Mouse (Mus musculus): Measurements from ENCODE around the gene Zdhhc20.
"Not testable (repeated sequence)": the region's sequence is repeated elsewhere in the genome, so short reads cannot be mapped to it uniquely, and the experiment has no call there.

Zdhhc20 gene

DNA sequence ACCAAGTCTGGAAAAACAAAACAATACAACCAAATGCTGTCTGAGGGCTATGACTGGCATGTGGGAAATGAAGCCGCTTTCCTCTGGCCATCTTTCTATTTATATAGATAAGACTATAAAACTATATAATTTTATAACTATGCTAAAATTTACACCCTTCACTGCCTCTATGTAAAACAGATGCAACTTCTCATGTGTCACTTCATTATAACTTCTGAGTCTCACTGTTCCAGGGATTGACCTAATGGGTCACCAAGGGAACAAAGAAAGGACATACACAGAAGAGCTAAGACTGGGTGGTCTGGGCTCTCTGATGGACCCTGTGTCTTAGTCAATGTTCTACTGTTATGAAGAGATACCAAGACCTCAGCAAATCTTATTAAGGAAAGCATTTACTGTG is 2.9 kb upstream of the Zdhhc20 start:
- DNase-seq (ENCODE audit: low read depth, low spot score) = no peak

DNA sequence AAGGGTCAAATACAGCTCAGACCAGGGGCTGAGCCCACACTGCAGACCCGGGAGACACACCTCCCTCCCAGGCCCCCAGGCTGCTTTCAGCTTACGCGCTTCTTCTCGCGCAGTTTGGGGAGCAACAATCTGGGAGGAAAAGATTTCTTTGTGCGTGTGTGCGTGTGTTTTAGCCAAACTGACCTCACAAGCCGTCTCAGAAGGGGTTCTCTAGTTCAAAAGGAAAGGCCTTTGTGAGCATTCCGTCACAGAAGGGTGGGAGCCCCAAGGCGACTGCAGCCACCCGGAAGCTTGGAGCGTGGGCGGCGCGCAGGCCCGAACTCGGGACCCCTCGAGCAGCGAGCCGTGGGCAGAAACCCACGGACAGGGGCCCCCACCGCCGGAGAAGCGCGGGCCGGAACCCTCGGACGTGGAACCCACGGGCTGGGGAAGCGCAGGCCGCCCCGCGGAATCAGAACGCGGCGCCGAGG is 500 bp downstream of the Zdhhc20 start:
- no peak for DNase-seq (ENCODE audit: low read depth, low spot score)

DNA sequence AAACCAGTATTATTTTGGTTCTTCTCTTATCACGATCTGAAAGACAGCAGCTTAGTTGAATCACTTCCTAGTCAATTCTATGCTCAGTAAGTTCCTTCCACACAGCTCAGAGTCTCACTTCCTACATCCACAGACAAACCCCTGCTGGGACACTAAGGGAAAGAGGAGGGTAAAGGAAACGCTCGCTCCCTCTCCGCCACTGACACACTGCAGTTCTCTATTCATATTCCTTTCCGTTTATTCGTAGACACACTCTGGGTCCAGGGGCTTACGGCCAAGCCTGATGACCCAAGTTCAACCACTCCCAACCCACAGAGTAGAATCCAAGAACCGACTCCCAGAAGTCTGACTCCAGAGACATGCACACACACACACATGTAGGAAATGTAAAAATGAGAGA is 2.9 kb downstream of the Zdhhc20 start:
- DNase-seq (ENCODE audit: low read depth, low spot score) = no peak

DNA sequence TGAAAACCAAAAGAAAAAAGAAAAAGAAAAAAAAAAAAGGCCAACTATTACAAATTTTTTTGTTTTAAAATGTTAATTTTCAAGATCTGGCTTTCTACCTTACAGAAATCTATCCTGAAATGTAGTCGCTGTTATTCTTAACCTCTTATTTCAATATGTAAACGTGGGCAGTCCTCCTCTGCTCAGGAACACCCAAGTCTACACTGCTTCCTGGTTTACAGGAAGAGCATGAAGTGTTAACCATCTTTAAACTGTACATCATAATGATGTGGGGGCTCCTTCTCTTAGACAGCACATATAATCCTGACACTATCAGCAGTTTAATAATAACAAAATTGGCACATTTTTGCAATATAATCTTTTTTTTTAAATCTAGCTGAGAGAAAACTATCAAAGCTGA is 4.0 kb downstream of the Zdhhc20 start:
- no peak for DNase-seq (ENCODE audit: low read depth, low spot score)

DNA sequence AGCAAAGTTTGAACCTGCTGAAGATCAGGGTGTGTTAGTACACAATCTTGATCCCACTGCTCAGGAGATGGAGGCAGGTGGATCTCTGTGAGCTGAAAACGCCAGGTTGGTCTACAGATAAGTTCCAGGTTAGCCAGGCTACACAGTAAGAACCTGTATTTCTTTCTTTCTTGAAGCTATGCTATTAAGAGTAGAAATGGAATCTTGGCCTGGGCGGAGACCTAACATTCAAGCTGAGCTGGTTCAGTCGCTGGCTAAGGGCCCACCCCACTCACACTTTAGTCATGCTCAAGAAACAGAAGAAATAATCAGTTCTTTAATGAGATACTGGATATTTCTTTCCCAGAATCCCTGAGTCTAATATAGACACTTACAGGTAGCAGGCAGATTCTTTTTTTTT is 6.7 kb downstream of the Zdhhc20 start:
- no peak for DNase-seq (ENCODE audit: low read depth, low spot score)

DNA sequence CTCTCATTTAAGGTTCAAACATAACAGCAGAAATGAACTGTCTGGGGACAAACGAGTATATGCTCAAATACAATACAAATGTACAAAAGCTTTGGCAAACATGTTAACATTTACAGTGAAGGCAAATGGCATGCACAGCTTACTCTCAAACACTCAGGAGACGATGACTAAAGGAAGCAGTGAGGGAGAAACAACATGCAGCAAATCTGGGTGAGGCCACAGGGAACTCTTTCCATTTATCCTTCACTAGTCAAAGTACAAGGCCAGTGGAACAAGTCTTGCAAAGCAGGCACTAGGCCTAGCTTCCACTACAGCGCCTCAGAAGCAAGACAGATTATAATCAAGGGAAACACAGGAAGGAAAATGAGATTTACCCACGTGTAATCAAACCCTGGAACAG is 7.4 kb downstream of the Zdhhc20 start:
- DNase-seq (ENCODE audit: low read depth, low spot score) = no peak

DNA sequence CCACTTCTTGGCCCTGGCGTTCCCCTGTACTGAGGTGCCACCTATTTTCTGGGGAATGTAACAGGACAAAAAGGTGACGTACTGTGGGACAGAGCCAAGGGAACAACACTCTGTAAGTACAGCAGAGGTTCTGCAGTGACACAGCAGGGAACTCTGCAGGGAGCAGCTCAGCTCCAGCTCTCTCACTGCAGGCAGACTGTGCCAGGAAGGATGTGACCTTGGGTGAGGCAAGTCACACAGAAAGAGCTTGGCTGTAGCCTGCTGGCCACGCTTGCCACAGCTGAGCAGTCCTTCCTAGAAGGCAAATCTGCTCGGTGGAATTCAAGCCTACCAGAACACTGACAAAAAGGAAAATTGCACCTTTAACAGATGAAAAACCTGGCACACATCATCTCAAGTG is 8.3 kb downstream of the Zdhhc20 start:
- no peak for DNase-seq (ENCODE audit: low read depth, low spot score)

DNA sequence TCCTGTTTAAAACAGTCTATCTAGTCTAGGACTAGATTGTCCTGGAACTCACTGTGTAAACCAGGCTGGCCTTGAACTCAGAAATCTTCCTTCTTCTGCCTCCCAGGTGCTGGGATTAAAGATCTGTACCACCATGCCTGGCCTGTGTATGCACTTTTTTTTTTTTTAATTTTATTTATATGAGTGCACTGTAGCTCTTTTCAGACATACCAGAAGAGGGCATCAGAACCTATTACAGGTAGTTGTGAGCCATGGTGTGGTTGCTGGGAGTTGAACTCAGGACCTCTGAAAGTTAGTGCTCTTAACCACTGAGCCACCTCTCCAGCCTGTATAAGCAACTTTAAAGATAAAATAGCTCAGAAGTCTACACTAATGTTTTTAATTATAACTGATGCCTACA is 9.0 kb downstream of the Zdhhc20 start:
- no peak for DNase-seq (ENCODE audit: low read depth, low spot score)

DNA sequence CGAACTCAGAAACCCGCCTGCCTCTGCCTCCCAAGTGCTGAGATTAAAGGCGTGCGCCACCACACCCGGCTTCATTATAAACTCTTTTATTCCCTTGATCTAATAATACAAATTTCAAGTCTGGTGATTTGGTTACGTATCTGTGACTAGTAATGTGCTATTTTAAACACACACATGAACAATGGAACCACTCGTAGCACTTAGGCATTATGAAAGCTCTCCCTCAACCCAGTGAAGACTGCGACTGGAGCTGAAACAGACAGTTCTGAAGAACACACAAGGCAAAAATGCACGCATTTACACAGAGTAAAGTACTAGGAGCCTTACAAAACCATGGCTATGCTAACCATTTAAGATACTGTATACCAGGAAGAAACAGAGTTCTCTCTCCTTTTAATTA is 12.2 kb downstream of the Zdhhc20 start:
- no peak for DNase-seq (ENCODE audit: low read depth, low spot score)

DNA sequence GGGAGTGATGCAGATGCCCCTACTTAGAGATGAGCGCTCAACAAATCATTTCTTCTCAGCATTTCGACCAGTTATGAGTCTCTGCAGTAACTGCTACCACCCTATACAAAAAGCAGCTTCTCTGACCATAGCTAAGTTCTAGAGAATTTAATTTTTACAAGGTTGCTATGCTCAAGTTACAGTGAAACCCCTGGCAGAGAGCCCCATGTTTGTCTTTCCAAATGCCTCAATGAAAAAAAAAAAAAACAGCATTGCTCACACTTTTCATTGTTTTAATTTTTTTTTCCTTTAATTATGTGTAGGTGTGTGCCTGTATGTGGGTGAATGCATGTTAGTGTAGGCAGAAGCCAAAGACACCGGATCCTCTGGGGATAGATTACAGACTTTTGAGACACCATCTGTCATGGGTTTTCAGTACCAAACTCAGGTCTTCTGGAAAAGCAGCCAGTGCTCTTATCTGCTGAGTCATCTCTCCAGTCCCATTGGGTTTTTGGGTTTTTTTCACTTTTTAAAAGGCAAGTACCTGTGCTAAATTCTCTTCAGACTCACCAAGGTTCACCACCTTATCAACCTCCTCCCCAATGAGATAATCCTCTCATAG is 23.3 kb downstream of the Zdhhc20 start:
- no peak for DNase-seq (ENCODE audit: low read depth, low spot score)

DNA sequence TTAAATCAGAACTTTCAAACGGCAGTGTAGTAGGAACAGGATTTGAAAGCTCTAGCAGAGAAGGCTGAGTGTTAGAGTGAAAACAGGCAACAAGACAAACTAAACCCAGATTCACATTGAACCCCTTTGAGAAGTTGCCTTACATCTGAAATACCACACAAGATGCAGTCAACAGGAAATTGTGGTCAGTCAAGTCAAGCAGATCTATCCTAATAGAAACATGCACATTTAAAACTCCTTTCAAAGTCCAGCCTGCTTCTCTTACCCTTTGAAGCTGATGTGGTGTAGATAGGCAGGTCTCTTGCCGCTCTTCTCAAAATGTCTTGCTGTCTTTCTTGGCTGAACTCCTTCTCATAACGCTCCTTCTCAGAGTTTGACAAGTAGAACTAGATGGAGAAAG is 24.8 kb downstream of the Zdhhc20 start:
- DNase-seq (ENCODE audit: low read depth, low spot score) = no peak

DNA sequence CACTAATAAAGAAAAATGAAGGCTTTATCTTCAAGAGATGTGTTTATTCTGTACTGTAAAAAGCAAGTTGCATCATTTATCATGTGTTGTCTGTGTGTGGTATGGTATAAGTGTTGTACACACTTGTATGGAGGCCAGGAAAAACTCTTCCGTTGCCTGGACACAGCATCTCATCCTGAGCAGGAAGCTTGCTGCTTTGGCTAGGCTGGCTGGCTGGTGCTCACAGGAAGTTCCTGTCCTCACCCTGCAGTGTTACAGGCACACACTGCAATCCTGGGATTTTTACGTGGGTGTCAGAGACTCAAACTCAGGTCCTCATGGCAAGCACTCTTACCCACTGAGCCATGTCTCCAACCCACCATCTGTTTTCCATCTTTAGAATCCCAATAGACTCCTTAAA is 26.9 kb downstream of the Zdhhc20 start:
- DNase-seq (ENCODE audit: low read depth, low spot score) = no peak

DNA sequence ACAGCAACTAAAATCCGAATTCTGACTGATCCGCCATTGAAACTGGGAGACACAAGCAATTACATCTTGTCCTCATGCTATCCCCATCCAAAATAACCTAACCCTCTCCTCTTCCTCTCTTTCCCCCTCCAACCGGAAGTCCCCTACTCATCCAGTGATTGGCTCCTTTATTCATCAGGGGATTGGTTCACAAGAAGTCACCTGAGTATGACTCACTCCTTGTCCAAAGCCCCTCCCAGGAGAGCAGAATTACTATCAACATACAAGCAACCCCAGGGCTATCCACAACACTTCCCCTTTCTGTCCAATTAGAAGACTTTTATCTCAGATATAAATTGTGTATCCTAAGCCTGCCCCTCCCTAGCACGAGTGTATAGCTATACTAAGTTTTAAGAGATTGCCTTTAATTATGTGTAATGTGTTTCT is 28.1 kb downstream of the Zdhhc20 start:
- DNase-seq (ENCODE audit: low read depth, low spot score) = no peak

DNA sequence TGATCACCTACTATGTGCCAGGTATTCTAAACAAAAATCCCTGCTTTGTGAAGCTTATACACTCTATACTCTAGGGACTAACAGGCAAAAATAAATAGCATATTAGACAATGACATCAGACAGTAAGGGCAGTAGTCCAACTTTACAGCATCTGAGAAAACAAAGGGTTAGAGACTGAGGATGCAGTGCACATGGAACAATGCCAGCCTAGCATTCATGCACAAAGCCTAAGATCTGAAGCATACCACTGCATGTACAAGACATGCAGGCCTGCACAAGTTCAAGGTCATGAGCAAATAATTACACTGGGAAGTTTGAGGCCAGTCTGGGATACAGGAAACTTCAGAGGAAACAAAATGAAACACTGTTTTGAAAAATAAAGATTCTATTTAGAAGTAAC is 30.6 kb downstream of the Zdhhc20 start:
- no peak for DNase-seq (ENCODE audit: low read depth, low spot score)

DNA sequence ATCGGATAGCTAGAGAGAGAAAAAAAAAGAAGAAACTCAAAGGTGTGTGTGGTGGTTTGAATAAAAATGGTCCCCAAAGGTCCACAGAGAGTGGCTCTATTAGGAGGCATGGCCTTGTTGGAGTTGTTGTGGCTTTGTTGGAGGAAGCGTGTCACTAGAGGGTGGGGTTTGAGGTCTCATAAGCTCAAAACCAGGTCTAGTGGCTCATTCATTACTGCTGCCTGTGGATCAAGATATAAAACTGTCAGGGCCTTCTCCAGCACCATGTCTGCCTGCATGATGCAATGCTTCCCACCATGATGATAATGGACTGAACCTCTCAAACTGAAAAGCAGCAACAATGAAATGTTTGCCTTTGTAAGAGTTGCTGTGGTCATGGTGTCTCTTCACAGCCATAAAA is 31.5 kb downstream of the Zdhhc20 start:
- no peak for DNase-seq (ENCODE audit: low read depth, low spot score)

DNA sequence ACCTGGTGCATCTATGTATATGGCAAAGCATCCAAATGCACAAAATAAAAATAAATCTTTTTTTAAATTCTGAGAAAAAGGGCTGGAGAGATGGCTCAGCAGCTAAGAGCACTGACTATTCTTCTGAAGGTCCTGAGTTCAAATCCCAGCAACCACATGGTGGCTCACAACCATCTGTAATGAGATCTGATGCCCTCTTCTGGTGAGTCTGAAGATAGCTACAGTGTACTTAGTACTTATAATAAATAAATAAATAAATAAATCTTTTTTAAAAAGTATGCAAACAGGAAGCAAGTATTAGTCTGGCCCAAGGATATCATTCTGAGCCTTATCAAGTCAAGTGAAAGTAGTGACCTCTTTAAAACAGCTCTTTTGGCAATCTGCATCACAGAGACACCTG is 34.0 kb downstream of the Zdhhc20 start:
- DNase-seq (ENCODE audit: low read depth, low spot score) = not testable (repeated sequence)

DNA sequence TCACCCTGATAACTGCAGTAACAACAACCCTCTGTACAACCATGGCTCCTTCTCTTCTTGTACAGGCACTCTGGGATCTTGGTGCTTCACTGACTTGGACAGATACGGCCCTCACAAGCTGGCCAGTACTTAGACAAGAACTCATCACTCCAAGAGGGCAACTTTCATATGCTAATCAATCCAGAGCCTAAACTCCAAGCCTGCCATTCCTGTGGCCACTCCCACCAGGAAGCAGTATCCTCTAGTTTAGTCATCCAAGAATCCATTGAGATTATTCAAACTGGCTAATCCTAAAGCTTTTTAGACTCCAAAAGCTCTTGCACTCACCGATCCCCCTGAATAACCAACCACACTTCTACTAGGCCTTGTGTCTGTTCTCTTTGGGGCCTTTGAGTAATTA is 37.1 kb downstream of the Zdhhc20 start:
- no peak for DNase-seq (ENCODE audit: low read depth, low spot score)

DNA sequence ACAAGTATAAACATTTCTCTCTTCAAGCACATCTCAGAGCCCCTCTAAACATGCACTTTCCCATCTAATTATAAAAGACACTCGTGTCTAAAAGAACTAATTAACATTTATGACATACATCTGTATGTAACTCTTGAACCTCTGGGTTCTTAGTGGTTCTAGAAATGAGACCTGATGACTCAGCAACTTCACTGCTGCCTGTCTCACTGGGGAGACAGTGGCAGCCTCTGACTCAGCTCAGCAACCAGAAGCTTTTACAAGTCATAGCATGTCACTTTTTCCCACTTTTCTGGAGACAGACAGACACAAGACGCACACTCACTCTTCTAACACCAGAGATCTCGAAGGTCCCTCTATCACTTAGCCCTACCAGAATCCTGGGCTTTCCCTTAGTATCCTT is 39.7 kb downstream of the Zdhhc20 start:
- DNase-seq (ENCODE audit: low read depth, low spot score) = no peak

DNA sequence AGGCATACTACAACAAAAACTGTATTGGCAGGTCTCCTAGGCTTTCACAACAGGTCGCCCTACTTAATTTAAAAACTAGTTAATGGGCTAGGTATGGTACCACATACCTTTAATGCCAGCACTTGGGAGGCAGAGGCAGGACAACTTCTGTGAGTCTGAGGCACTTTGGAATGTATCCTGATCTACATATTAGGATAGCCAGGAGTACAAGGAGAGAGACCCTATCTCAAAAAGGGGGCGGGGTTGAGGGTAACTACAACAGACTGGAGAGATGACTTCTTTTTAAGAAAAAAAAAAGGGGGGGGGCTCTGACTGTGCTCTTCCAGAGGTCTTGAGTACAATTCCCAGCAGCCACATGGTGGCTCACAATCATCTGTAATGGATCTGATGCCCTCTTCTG is 41.4 kb downstream of the Zdhhc20 start:
- no peak for DNase-seq (ENCODE audit: low read depth, low spot score)

DNA sequence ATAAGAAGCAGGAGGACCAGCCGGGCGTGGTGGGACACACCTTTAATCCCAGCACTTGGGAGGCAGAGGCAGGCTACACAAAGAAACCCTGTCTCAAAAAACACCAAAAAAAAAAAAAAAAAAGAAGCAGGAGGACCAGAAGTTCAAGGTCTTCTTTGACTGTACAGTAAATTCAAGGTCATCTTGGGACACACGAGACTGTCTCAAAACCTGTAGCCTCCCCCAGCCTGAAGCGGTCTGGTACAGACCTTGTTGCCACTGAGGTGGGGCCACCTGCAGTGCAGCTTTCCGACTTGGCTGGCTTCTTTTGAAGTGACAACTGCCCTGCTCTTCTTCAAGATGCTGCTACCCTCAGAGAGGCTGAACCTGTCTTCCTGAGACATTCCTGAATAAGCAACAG is 42.0 kb downstream of the Zdhhc20 start:
- DNase-seq (ENCODE audit: low read depth, low spot score) = not testable (repeated sequence)

DNA sequence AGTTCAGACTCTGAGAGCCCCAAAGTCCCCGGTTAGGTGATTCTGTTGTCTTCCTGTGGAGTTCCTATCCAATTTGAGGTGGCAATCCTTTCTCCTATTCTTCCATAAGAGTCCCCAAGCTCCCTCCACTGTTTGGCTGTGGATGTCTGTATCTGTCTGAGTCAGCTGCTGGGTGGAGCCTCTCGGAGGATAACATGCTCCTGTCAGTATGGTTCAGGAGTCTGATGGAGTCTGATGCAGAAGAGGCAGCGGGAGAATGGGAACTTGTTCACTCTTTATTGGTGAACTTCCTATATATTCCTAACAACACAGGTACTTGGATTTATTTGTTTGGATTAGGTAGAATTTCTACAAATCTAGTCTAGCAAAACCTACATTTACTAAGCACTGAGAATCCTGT is 45.5 kb downstream of the Zdhhc20 start:
- no peak for DNase-seq (ENCODE audit: low read depth, low spot score)

DNA sequence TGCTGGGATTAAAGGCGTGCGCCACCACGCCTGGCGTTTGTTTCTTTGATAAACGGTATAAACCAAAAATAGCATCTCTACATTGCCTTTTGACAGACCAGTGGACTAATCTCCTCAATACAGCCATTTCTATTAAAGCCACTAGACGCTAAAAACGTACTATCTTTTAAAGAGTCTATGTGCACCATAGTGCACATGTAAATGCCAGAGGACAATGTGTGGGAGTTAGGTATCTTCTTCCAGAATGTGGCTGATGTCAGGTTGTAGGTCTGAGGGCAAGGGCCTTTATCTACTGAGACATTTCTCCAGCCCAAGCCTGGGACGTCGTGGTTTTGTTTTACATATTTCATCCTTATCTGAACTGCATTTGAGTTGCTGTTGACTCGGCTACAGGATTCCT is 54.9 kb downstream of the Zdhhc20 start:
- DNase-seq (ENCODE audit: low read depth, low spot score) = no peak

DNA sequence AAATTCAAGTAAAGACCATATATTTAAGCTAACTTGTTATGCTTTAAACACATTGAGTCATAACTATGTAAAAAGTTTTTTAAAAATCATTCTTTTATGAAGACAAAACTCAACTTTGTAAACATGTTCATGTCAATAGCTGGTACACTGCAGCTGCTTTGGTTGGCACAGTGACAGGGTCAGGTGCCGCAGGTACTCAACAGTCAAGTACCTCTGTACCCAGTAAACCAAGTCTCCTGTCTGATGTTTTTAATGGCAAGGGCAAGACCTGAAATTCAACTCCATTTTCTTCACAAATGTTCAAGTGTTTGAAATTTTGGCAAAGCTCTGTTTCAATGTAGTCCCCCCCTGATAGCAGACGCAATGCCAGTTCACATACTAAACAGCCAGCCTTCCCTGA is 56.5 kb downstream of the Zdhhc20 start:
- no peak for DNase-seq (ENCODE audit: low read depth, low spot score)

DNA sequence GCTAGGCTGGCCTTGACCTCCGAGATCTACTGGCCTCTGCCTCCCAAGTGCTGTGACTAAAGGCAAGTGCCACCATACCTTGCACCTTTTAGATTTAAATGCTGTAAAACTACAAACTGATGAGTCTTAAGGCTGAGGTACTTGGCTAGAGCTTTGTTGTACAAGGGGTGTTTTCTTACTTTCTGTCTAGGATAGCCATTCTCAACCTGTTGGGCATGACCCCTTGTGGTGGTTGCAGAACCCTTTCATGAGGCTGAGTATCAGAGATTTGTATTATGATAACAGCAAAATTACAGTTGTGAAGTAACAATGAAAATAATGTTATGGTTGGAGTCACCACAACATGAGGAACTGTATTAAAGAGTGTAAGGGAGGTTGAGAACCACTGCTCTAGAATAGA is 62.8 kb downstream of the Zdhhc20 start:
- no peak for DNase-seq (ENCODE audit: low read depth, low spot score)

All from retina, adult 2 months (tissue).